Mouse (Mus musculus): ENCODE measurements around the gene Rims1. TPM values are rescaled to one million over a fixed set of nuclear protein-coding genes. Genes with fewer than 3 reads are reported as not detected.

Rims1 gene
- polyA plus RNA-seq, 1 experiment from 2014 or later: 0.08 TPM

GRCm38 (mm10) chr1:22270131-22270530, 535.7 kb downstream of the Rims1 start:
- Histone ChIP-seq H3K4me3 (replicated peaks) (no peak overlapping the region), H3K9me3 (replicated peaks) (no peaks in the 10 kb centered on the region), H3K36me3 (replicated peaks) (no peaks in the 10 kb centered on the region), H3K27me3 (no peaks in the 10 kb centered on the region), H3K4me1 (replicated peaks) (no peaks in the 10 kb centered on the region), H3K27ac (replicated peaks) (no peak overlapping the region), H3K4me2 (no peak overlapping the region), H3K9ac (no peak overlapping the region)
- ATAC-seq (ENCODE audit: insufficient read depth): no peak
- WGBS (ENCODE audit: insufficient replicate concordance): 58% methylated on average over 5 of the region's 5 CpGs

GRCm38 (mm10) chr1:22268581-22269359, 537.0 kb downstream of the Rims1 start:
- no peaks in the 10 kb centered on the region for H3K9me3 ChIP-seq (replicated peaks)
- no peak overlapping the region for H3K27ac ChIP-seq (replicated peaks)
- no peak overlapping the region for H3K9ac ChIP-seq
- H3K36me3 ChIP-seq (replicated peaks): no peaks in the 10 kb centered on the region
- 33% methylated on average over 15 of the region's 15 CpGs for WGBS (ENCODE audit: insufficient replicate concordance)
- ATAC-seq (ENCODE audit: insufficient read depth): no peak
- H3K4me1 ChIP-seq (replicated peaks): no peaks in the 10 kb centered on the region
- H3K4me2 ChIP-seq: no peak overlapping the region
- H3K27me3 ChIP-seq: no peaks in the 10 kb centered on the region
- H3K4me3 ChIP-seq (replicated peaks): no peak overlapping the region

GRCm38 (mm10) chr1:22266491-22266890, 539.3 kb downstream of the Rims1 start:
- no peak for ATAC-seq (ENCODE audit: insufficient read depth)
- Histone ChIP-seq H3K9ac (no peak overlapping the region), H3K4me3 (replicated peaks) (no peak overlapping the region), H3K4me2 (no peak overlapping the region), H3K9me3 (replicated peaks) (no peaks in the 10 kb centered on the region), H3K27me3 (no peaks in the 10 kb centered on the region), H3K36me3 (replicated peaks) (no peaks in the 10 kb centered on the region), H3K4me1 (replicated peaks) (no peaks in the 10 kb centered on the region), H3K27ac (replicated peaks) (no peak overlapping the region)
- WGBS (ENCODE audit: insufficient replicate concordance): 57% methylated on average over 10 of the region's 10 CpGs

- no peak overlapping the region for H3K4me3 ChIP-seq (replicated peaks)
- no peak for ATAC-seq (ENCODE audit: insufficient read depth)
- H3K9me3 ChIP-seq (replicated peaks): no peaks in the 10 kb centered on the region
- WGBS (ENCODE audit: insufficient replicate concordance): 38% methylated on average over 3 of the region's 3 CpGs
- H3K27ac ChIP-seq (replicated peaks): no peak overlapping the region
- H3K4me1 ChIP-seq (replicated peaks): no peaks in the 10 kb centered on the region
- H3K27me3 ChIP-seq: no peaks in the 10 kb centered on the region
- H3K9ac ChIP-seq: no peak overlapping the region
- H3K36me3 ChIP-seq (replicated peaks): no peaks in the 10 kb centered on the region
- no peak overlapping the region for H3K4me2 ChIP-seq
Observed at GRCm38 (mm10) chr1:22265528-22265927, 540.3 kb downstream of the Rims1 start.

GRCm38 (mm10) chr1:22262169-22262950, 543.4 kb downstream of the Rims1 start:
- WGBS (ENCODE audit: insufficient replicate concordance): 57% methylated on average over 6 of the region's 6 CpGs
- Histone ChIP-seq H3K27ac (replicated peaks) (no peak overlapping the region), H3K9me3 (replicated peaks) (no peaks in the 10 kb centered on the region), H3K4me2 (no peak overlapping the region), H3K36me3 (replicated peaks) (no peaks in the 10 kb centered on the region), H3K4me1 (replicated peaks) (no peaks in the 10 kb centered on the region), H3K4me3 (replicated peaks) (no peak overlapping the region), H3K27me3 (no peaks in the 10 kb centered on the region), H3K9ac (no peak overlapping the region)
- no peak for ATAC-seq (ENCODE audit: insufficient read depth)

- Histone ChIP-seq H3K9ac (no peak overlapping the region), H3K4me2 (no peak overlapping the region), H3K27me3 (no peaks in the 10 kb centered on the region), H3K36me3 (replicated peaks) (no peaks in the 10 kb centered on the region), H3K4me3 (replicated peaks) (no peak overlapping the region), H3K4me1 (replicated peaks) (no peaks in the 10 kb centered on the region), H3K27ac (replicated peaks) (no peak overlapping the region), H3K9me3 (replicated peaks) (no peaks in the 10 kb centered on the region)
- WGBS (ENCODE audit: insufficient replicate concordance): 63% methylated on average over 4 of the region's 4 CpGs
- no peak for ATAC-seq (ENCODE audit: insufficient read depth)
Observed at GRCm38 (mm10) chr1:22261702-22262101, 544.1 kb downstream of the Rims1 start.

GRCm38 (mm10) chr1:22260291-22260690, 545.5 kb downstream of the Rims1 start:
- H3K4me1 ChIP-seq (replicated peaks): no peaks in the 10 kb centered on the region
- no peak overlapping the region for H3K9ac ChIP-seq
- no peak for ATAC-seq (ENCODE audit: insufficient read depth)
- no peak overlapping the region for H3K27ac ChIP-seq (replicated peaks)
- no peaks in the 10 kb centered on the region for H3K27me3 ChIP-seq
- H3K4me3 ChIP-seq (replicated peaks): no peak overlapping the region
- H3K36me3 ChIP-seq (replicated peaks): no peaks in the 10 kb centered on the region
- no peak overlapping the region for H3K4me2 ChIP-seq
- 74% methylated on average over 2 of the region's 2 CpGs for WGBS (ENCODE audit: insufficient replicate concordance)
- H3K9me3 ChIP-seq (replicated peaks): no peaks in the 10 kb centered on the region

- ATAC-seq (ENCODE audit: insufficient read depth): no peak
- Histone ChIP-seq H3K9me3 (replicated peaks) (no peaks in the 10 kb centered on the region), H3K9ac (no peak overlapping the region), H3K36me3 (replicated peaks) (no peaks in the 10 kb centered on the region), H3K4me2 (no peak overlapping the region), H3K4me3 (replicated peaks) (no peak overlapping the region), H3K27ac (replicated peaks) (no peak overlapping the region), H3K27me3 (no peaks in the 10 kb centered on the region), H3K4me1 (replicated peaks) (no peaks in the 10 kb centered on the region)
- WGBS (ENCODE audit: insufficient replicate concordance): 57% methylated on average over 4 of the region's 4 CpGs
Observed at GRCm38 (mm10) chr1:22258356-22258755, 547.4 kb downstream of the Rims1 start.

GRCm38 (mm10) chr1:22254278-22254677, 551.5 kb downstream of the Rims1 start:
- Histone ChIP-seq H3K4me2 (no peak overlapping the region), H3K4me3 (replicated peaks) (no peak overlapping the region), H3K9ac (no peak overlapping the region), H3K9me3 (replicated peaks) (no peaks in the 10 kb centered on the region), H3K36me3 (replicated peaks) (no peaks in the 10 kb centered on the region), H3K27ac (replicated peaks) (no peak overlapping the region), H3K4me1 (replicated peaks) (no peaks in the 10 kb centered on the region), H3K27me3 (no peaks in the 10 kb centered on the region)
- no peak for ATAC-seq (ENCODE audit: insufficient read depth)
- WGBS (ENCODE audit: insufficient replicate concordance): 50% methylated on average over 2 of the region's 2 CpGs

GRCm38 (mm10) chr1:22252873-22253272, 552.9 kb downstream of the Rims1 start:
- no peaks in the 10 kb centered on the region for H3K36me3 ChIP-seq (replicated peaks)
- no peaks in the 10 kb centered on the region for H3K4me1 ChIP-seq (replicated peaks)
- no peaks in the 10 kb centered on the region for H3K9me3 ChIP-seq (replicated peaks)
- H3K4me3 ChIP-seq (replicated peaks): no peak overlapping the region
- ATAC-seq (ENCODE audit: insufficient read depth): no peak
- H3K4me2 ChIP-seq: no peak overlapping the region
- no peaks in the 10 kb centered on the region for H3K27me3 ChIP-seq
- H3K9ac ChIP-seq: no peak overlapping the region
- H3K27ac ChIP-seq (replicated peaks): no peak overlapping the region

GRCm38 (mm10) chr1:22248898-22249386, 556.9 kb downstream of the Rims1 start:
- H3K36me3 ChIP-seq (replicated peaks): no peaks in the 10 kb centered on the region
- H3K27ac ChIP-seq (replicated peaks): no peak overlapping the region
- H3K27me3 ChIP-seq: no peaks in the 10 kb centered on the region
- H3K4me3 ChIP-seq (replicated peaks): no peak overlapping the region
- no peak overlapping the region for H3K9ac ChIP-seq
- H3K9me3 ChIP-seq (replicated peaks): no peaks in the 10 kb centered on the region
- no peak overlapping the region for H3K4me2 ChIP-seq
- ATAC-seq (ENCODE audit: insufficient read depth): no peak
- no peaks in the 10 kb centered on the region for H3K4me1 ChIP-seq (replicated peaks)
